8 mouse cellular contexts compared by ENCODE assay signal in genomic region chr1:40266431-40267260, GRCm38 (mm10). TPM values are rescaled to one million over a fixed set of nuclear protein-coding genes. Genes with fewer than 3 reads are reported as not detected.
A peak's percentile ranks its signal among the peaks of the same experiment; 100 is the strongest.
DNase-seq lines count a peak whose midpoint lies in the region; ATAC-seq and TF ChIP-seq lines count a peak whose summit lies in the region.

No protein-coding gene starts in this region.

- peak overlapping the region; percentile 83 for H3K9ac ChIP-seq in heart, embryonic 11.5 days (ENCODE audit: low read depth, low read length)
- H3K9ac ChIP-seq in kidney, embryonic 16.5 days (replicated peaks; ENCODE audit: low read length): peak overlapping the region; percentile 75
- peak overlapping the region; percentile 64 for H3K9ac ChIP-seq in liver, adult 2 months (ENCODE audit: low read depth, low read length)
- H3K9ac ChIP-seq in neural tube, embryonic 11.5 days (ENCODE audit: low read length): peak overlapping the region; percentile 46
- peak overlapping the region; percentile 61 for H3K9ac ChIP-seq in stomach, embryonic 15.5 days

- peaks cover 4% of the 10 kb centered on the region for H3K36me3 ChIP-seq in C2C12 (ENCODE audit: control insufficient read depth, insufficient read depth)
- H3K36me3 ChIP-seq in erythroblast, embryonic 14.5 days (ENCODE audit: control insufficient read depth): no peaks in the 10 kb centered on the region
- H3K36me3 ChIP-seq in heart, embryonic 11.5 days (ENCODE audit: control insufficient read depth, insufficient read depth, low read length): no peaks in the 10 kb centered on the region
- H3K36me3 ChIP-seq in kidney, embryonic 16.5 days (ENCODE audit: insufficient read depth, low read length): no peaks in the 10 kb centered on the region
- H3K36me3 ChIP-seq in liver, adult 2 months (ENCODE audit: control insufficient read depth, insufficient read depth, low read length): peaks cover under 1% of the 10 kb centered on the region; the same call in 1 of the 2 replicates
- no peaks in the 10 kb centered on the region for H3K36me3 ChIP-seq in neural tube, embryonic 11.5 days (ENCODE audit: control insufficient read depth, insufficient read depth, low read length)
- H3K36me3 ChIP-seq in stomach, embryonic 15.5 days: no peaks in the 10 kb centered on the region

- H3K27me3 ChIP-seq in C2C12 (ENCODE audit: control insufficient read depth, insufficient read depth, insufficient read length): no peaks in the 10 kb centered on the region
- peaks cover 43% of the 10 kb centered on the region for H3K27me3 ChIP-seq in erythroblast, embryonic 14.5 days (ENCODE audit: control insufficient read depth)
- H3K27me3 ChIP-seq in heart, embryonic 11.5 days (ENCODE audit: control insufficient read depth, insufficient read depth, low read length): no peaks in the 10 kb centered on the region
- no peaks in the 10 kb centered on the region for H3K27me3 ChIP-seq in kidney, embryonic 16.5 days (ENCODE audit: insufficient read depth, low read length)
- no peaks in the 10 kb centered on the region for H3K27me3 ChIP-seq in liver, adult 2 months (ENCODE audit: control insufficient read depth, insufficient read depth, low read length)
- no peaks in the 10 kb centered on the region for H3K27me3 ChIP-seq in neural tube, embryonic 11.5 days (ENCODE audit: control insufficient read depth, insufficient read depth, low read length)
- H3K27me3 ChIP-seq in stomach, embryonic 15.5 days (replicated peaks): no peaks in the 10 kb centered on the region

- TF ChIP-seq CTCF in C2C12 (IDR thresholded peaks at IDR 0.05; ENCODE audit: control insufficient read depth, insufficient read depth, insufficient read length): no peak
- no peak for TF ChIP-seq CTCF in liver, adult 2 months (IDR thresholded peaks at IDR 0.05; ENCODE audit: low read depth, low read length)

- peak overlapping the region; percentile 50 for H3K4me3 ChIP-seq in C2C12 (ENCODE audit: insufficient read depth, poor library complexity, severe bottlenecking)
- H3K4me3 ChIP-seq in erythroblast, embryonic 14.5 days (replicated peaks): peak overlapping the region; percentile 50
- peak overlapping the region; percentile 69 for H3K4me3 ChIP-seq in heart, embryonic 11.5 days (ENCODE audit: low read depth, low read length)
- H3K4me3 ChIP-seq in kidney, embryonic 16.5 days (ENCODE audit: low read length): peak overlapping the region; percentile 56
- peak overlapping the region; percentile 72 for H3K4me3 ChIP-seq in liver, adult 2 months (ENCODE audit: insufficient read depth, low read depth, low read length)
- peak overlapping the region; percentile 39 for H3K4me3 ChIP-seq in neural tube, embryonic 11.5 days (ENCODE audit: low read depth, low read length)
- peak overlapping the region; percentile 55 for H3K4me3 ChIP-seq in stomach, embryonic 15.5 days (replicated peaks)

- peak overlapping the region; percentile 83 for H3K4me2 ChIP-seq in heart, embryonic 11.5 days
- peak overlapping the region; percentile 79 for H3K4me2 ChIP-seq in kidney, embryonic 16.5 days (replicated peaks; ENCODE audit: low read depth, low read length)
- H3K4me2 ChIP-seq in neural tube, embryonic 11.5 days (ENCODE audit: low read depth): peak overlapping the region; percentile 66
- peak overlapping the region; percentile 84 for H3K4me2 ChIP-seq in stomach, embryonic 15.5 days

- H3ac ChIP-seq in C2C12 (ENCODE audit: control insufficient read depth, insufficient read length, low read depth): peak overlapping the region; percentile 91

- DNase-seq in brain, adult 2 months (ENCODE audit: low read depth, low spot score): peak; percentile 79
- no peak for DNase-seq in liver, adult 2 months (ENCODE audit: extremely low read depth, low read depth, low spot score)
- DNase-seq in neural tube, embryonic 11.5 days (ENCODE audit: low spot score): peak; percentile 75

- peak overlapping the region; percentile 29; the same call in 1 of the 2 replicates for H3K27ac ChIP-seq in heart, embryonic 11.5 days (ENCODE audit: low read depth, low read length)
- peak overlapping the region; percentile 67 for H3K27ac ChIP-seq in kidney, embryonic 16.5 days (ENCODE audit: low read length)
- peak overlapping the region; percentile 48; the same call in 1 of the 2 replicates for H3K27ac ChIP-seq in liver, adult 2 months (replicated peaks; ENCODE audit: insufficient read depth, low read depth, low read length)
- no peak overlapping the region for H3K27ac ChIP-seq in neural tube, embryonic 11.5 days (ENCODE audit: low read depth, low read length)
- peak overlapping the region; percentile 80 for H3K27ac ChIP-seq in stomach, embryonic 15.5 days

- no peaks in the 10 kb centered on the region for H3K9me3 ChIP-seq in erythroblast, embryonic 14.5 days (ENCODE audit: control insufficient read depth, low read length)
- H3K9me3 ChIP-seq in heart, embryonic 11.5 days (replicated peaks; ENCODE audit: control insufficient read depth, low read length): no peaks in the 10 kb centered on the region
- H3K9me3 ChIP-seq in kidney, embryonic 16.5 days (ENCODE audit: low read length): no peaks in the 10 kb centered on the region
- H3K9me3 ChIP-seq in neural tube, embryonic 11.5 days (ENCODE audit: control insufficient read depth, low read length): no peaks in the 10 kb centered on the region
- H3K9me3 ChIP-seq in stomach, embryonic 15.5 days: no peaks in the 10 kb centered on the region

- peaks cover 52% of the 10 kb centered on the region for H3K79me2 ChIP-seq in C2C12 (ENCODE audit: control insufficient read depth, insufficient read depth)
- peaks cover 48% of the 10 kb centered on the region; the same call in 1 of the 2 replicates for H3K79me2 ChIP-seq in liver, adult 2 months (ENCODE audit: control insufficient read depth, insufficient read depth, low read length)

- H3K79me3 ChIP-seq in C2C12 (ENCODE audit: low read depth): peaks cover 22% of the 10 kb centered on the region

- peak; percentile 80 for ATAC-seq in heart, embryonic 11.5 days (replicated peaks; ENCODE audit: insufficient number of reproducible peaks, low FRiP score, low TSS enrichment)
- ATAC-seq in kidney, embryonic 16.5 days (ENCODE audit: low FRiP score, low TSS enrichment): peak; percentile 93
- ATAC-seq in neural tube, embryonic 11.5 days (ENCODE audit: insufficient read depth, low FRiP score, low TSS enrichment): peak; percentile 58
- peak; percentile 88 for ATAC-seq in stomach, embryonic 15.5 days (ENCODE audit: insufficient read depth, low FRiP score, low read depth)

- peaks cover 11% of the 10 kb centered on the region for H3K4me1 ChIP-seq in erythroblast, embryonic 14.5 days (ENCODE audit: control insufficient read depth)
- peaks cover 17% of the 10 kb centered on the region for H3K4me1 ChIP-seq in heart, embryonic 11.5 days (ENCODE audit: control insufficient read depth, insufficient read depth, low read length)
- H3K4me1 ChIP-seq in kidney, embryonic 16.5 days (ENCODE audit: insufficient read depth, low read length): peaks cover 18% of the 10 kb centered on the region
- peaks cover 20% of the 10 kb centered on the region for H3K4me1 ChIP-seq in liver, adult 2 months (ENCODE audit: control insufficient read depth, insufficient read depth, low read length)
- H3K4me1 ChIP-seq in neural tube, embryonic 11.5 days (ENCODE audit: control insufficient read depth, insufficient read depth, low read length): 0 out of 2 replicates have a peak, but pooled peaks cover 2% of the 10 kb centered on the region
- H3K4me1 ChIP-seq in stomach, embryonic 15.5 days: peaks cover 25% of the 10 kb centered on the region

- 2% methylated on average over 36 of the region's 36 CpGs for WGBS in heart, embryonic 11.5 days (ENCODE audit: insufficient replicate concordance)
- 1% methylated on average over 30 of the region's 36 CpGs for WGBS in kidney, embryonic 16.5 days
- WGBS in liver, adult 2 months: 3% methylated on average over 36 of the region's 36 CpGs
- 3% methylated on average over 31 of the region's 36 CpGs for WGBS in neural tube, embryonic 11.5 days
- WGBS in stomach, embryonic 15.5 days: 1% methylated on average over 36 of the region's 36 CpGs

- 0 out of 2 replicates have a peak, but pooled peaks have one; percentile 19 for TF ChIP-seq POLR2A in liver, adult 2 months (IDR thresholded peaks at IDR 0.05; ENCODE audit: extremely low read depth, insufficient read depth, low read length)

TF ChIP-seq in C2C12, 6 proteins besides CTCF, POLR2A, EP300 and RAD21:
- TF ChIP-seq CEBPB (IDR thresholded peaks at IDR 0.05; ENCODE audit: low read depth) (no peak), FOSL1 (IDR thresholded peaks at IDR 0.05; ENCODE audit: insufficient read depth, low read length, poor library complexity, severe bottlenecking) (no peak), MAX (IDR thresholded peaks at IDR 0.05) (no peak), MYOG (IDR thresholded peaks at IDR 0.05; ENCODE audit: control insufficient read depth, extremely low read depth, insufficient read length) (no peak), MYOD1 (IDR thresholded peaks at IDR 0.05; ENCODE audit: control insufficient read depth, insufficient read length, low read depth) (no peak), USF1 (IDR thresholded peaks at IDR 0.05; ENCODE audit: low read depth) (no peak)

RNA-seq across cellular contexts. Expression of gene Il1r1, which starts 41.8 kb away (rescaled TPM):
- polyA plus RNA-seq in C2C12 (2012; fragmentation: generic; extraction: Trizol): 16.8 TPM
- polyA plus RNA-seq in erythroblast, embryonic 14.5 days (2012): 0.01 TPM in 1 of 2 replicates, not detected in the other
- polyA plus RNA-seq in heart, embryonic 11.5 days (2014; fragmentation: Nextera tagmentation; extraction: Ambion mirVana): 7.9 and 9.8 TPM in 2 replicates
- 5.1 and 5.3 TPM in 2 replicates for polyA plus RNA-seq in kidney, embryonic 16.5 days (2015; fragmentation: Nextera tagmentation; extraction: Ambion mirVana)
- total RNA-seq in liver, adult 2 months (2014; rRNA removed): 9.4 and 16.0 TPM in 2 replicates
- 2.0 and 5.5 TPM in 2 replicates for polyA plus RNA-seq in liver, adult 2 months (2012; rRNA removed)
- 0.81 and 1.1 TPM in 2 replicates for polyA plus RNA-seq in neural tube, embryonic 11.5 days (2014; fragmentation: Nextera tagmentation; extraction: Ambion mirVana)
- 9.3 TPM in 2 replicates for polyA plus RNA-seq in stomach, embryonic 15.5 days (2015; fragmentation: Nextera tagmentation; extraction: Ambion mirVana)

RNA-seq across cellular contexts. Expression of gene Il1rl2, which starts 57.8 kb away (rescaled TPM):
- not detected for polyA plus RNA-seq in C2C12 (2012; fragmentation: generic; extraction: Trizol)
- polyA plus RNA-seq in erythroblast, embryonic 14.5 days (2012): 0.01 TPM in 1 of 2 replicates, not detected in the other
- polyA plus RNA-seq in heart, embryonic 11.5 days (2014; fragmentation: Nextera tagmentation; extraction: Ambion mirVana): 1.5 and 1.8 TPM in 2 replicates
- polyA plus RNA-seq in kidney, embryonic 16.5 days (2015; fragmentation: Nextera tagmentation; extraction: Ambion mirVana): 10.4 and 10.5 TPM in 2 replicates
- 0.37 and 0.40 TPM in 2 replicates for total RNA-seq in liver, adult 2 months (2014; rRNA removed)
- polyA plus RNA-seq in liver, adult 2 months (2012; rRNA removed): 0.05 and 0.06 TPM in 2 replicates
- polyA plus RNA-seq in neural tube, embryonic 11.5 days (2014; fragmentation: Nextera tagmentation; extraction: Ambion mirVana): 1.2 and 1.4 TPM in 2 replicates
- 7.2 and 7.5 TPM in 2 replicates for polyA plus RNA-seq in stomach, embryonic 15.5 days (2015; fragmentation: Nextera tagmentation; extraction: Ambion mirVana)
